25 mouse cellular contexts compared by ENCODE assay signal in genomic region chr16:93756622-93757021, GRCm38 (mm10).
"Had no signal": no experiment of that assay in that cellular context is flagged by ENCODE, and none has a peak within 500 bp of the region (broad histone marks: within the 10 kb centered on the region; RNA-seq: fewer than 3 reads in every experiment).

No protein-coding gene starts in this region.

- H3K9me3 ChIP-seq: heart, embryonic 13.5 days; heart, embryonic 15.5 days; intestine, embryonic 15.5 days; limb, embryonic 13.5 days; limb, embryonic 15.5 days; liver, embryonic 12.5 days had no signal

- H3K4me2 ChIP-seq: heart, embryonic 11.5 days; heart, embryonic 13.5 days; heart, embryonic 15.5 days; hindbrain, embryonic 14.5 days; intestine, embryonic 15.5 days; limb, embryonic 13.5 days; limb, embryonic 15.5 days; liver, embryonic 12.5 days had no signal

- H3K27ac ChIP-seq: heart, adult 2 months; heart, embryonic 13.5 days; heart, embryonic 15.5 days; hindbrain, embryonic 14.5 days; intestine, embryonic 15.5 days; layer of hippocampus, adult 2 months; limb, embryonic 13.5 days; limb, embryonic 15.5 days; liver, embryonic 12.5 days had no signal

- H3K4me1 ChIP-seq: heart, embryonic 13.5 days; heart, embryonic 15.5 days; intestine, embryonic 15.5 days; limb, embryonic 13.5 days; limb, embryonic 15.5 days had no signal

- DNase-seq: gastrocnemius, postnatal 25 days; heart, adult 11 months; heart, adult 2 months; heart, postnatal 14 days; heart, postnatal 36 days; kidney, adult 18-20 months; kidney, adult 8-10 months; kidney, postnatal 10 days; kidney, postnatal 25 days; kidney, postnatal 4 days; layer of hippocampus, adult 9-11 months; layer of hippocampus, postnatal 36 days; left cerebral cortex, postnatal 4 days had no signal

- ATAC-seq: hindbrain, embryonic 16.5 days; inflammation-experienced regulatory T-cells, adult 6 months; intestine, embryonic 15.5 days; intestine, postnatal 0 days; liver, embryonic 12.5 days had no signal

- H3K4me3 ChIP-seq: heart, adult 2 months; heart, embryonic 13.5 days; heart, embryonic 15.5 days; intestine, embryonic 15.5 days; layer of hippocampus, adult 2 months; limb, embryonic 13.5 days; limb, embryonic 15.5 days; liver, embryonic 12.5 days had no signal

- H3K27me3 ChIP-seq: heart, embryonic 13.5 days; heart, embryonic 15.5 days; intestine, embryonic 15.5 days; limb, embryonic 13.5 days; limb, embryonic 15.5 days; liver, embryonic 12.5 days had no signal

- H3K9ac ChIP-seq: heart, embryonic 13.5 days; heart, embryonic 15.5 days; hindbrain, embryonic 14.5 days; intestine, embryonic 15.5 days; limb, embryonic 13.5 days; limb, embryonic 15.5 days; liver, embryonic 12.5 days had no signal
